Mouse (Mus musculus) spleen, adult 2 months (tissue): Measurements from ENCODE around the gene Neb. TPM values are rescaled to one million over a fixed set of nuclear protein-coding genes. Genes with fewer than 3 reads are reported as not detected.

Experiments
- DNase-seq, 2 experiments: peaks; one replicate each; pipeline versions ENCODE4 v3.0.0 to v3.0.0-alpha.2; 2012 to 2021; ENCODE audit warnings: low spot score in 2 of 2, low read depth in 1 of 2
- H3K27ac ChIP-seq: fragments of 200-500 bp; 2 replicates; pipeline ENCODE4 v1.5.1; 2012; ENCODE audit warnings: low read length, inconsistent platforms; ENCODE audit not compliant: insufficient read depth
- H3K27me3 ChIP-seq: fragments of 200-500 bp; 2 replicates; pipeline ENCODE4 v1.6.1; 2012; ENCODE audit warnings: mild to moderate bottlenecking, moderate library complexity, low read length, inconsistent platforms; ENCODE audit not compliant: control insufficient read depth, insufficient read depth
- H3K36me3 ChIP-seq: fragments of 200-500 bp; 2 replicates; pipeline ENCODE4 v1.6.1; 2012; ENCODE audit warnings: mild to moderate bottlenecking, low read length, inconsistent platforms; ENCODE audit not compliant: control insufficient read depth, insufficient read depth
- H3K4me1 ChIP-seq: fragments of 200-500 bp; 2 replicates; pipeline ENCODE4 v1.6.1; 2011; ENCODE audit warnings: inconsistent platforms; ENCODE audit not compliant: control insufficient read depth, insufficient read depth, insufficient read length
- H3K4me3 ChIP-seq: fragments of 200-500 bp; 2 replicates; pipeline ENCODE4 v1.5.1; 2011; ENCODE audit warnings: mild to moderate bottlenecking, inconsistent platforms; ENCODE audit not compliant: insufficient read depth, insufficient read length; ENCODE audit errors: extremely low read depth
- CTCF ChIP-seq: fragments of 200-500 bp; IDR thresholded peaks from 2 replicates; pipeline ENCODE4 v1.5.1; 2011; ENCODE audit warnings: mild to moderate bottlenecking, inconsistent platforms; ENCODE audit not compliant: insufficient read depth, insufficient read length, insufficient replicate concordance; ENCODE audit errors: extremely low read depth
- POLR2A ChIP-seq: fragments of 200-500 bp; IDR thresholded peaks from 2 replicates; pipeline ENCODE4 v1.6.1; 2011; ENCODE audit warnings: low read depth, low read length, inconsistent platforms
- WGBS: fragments of 180-500 bp; shearing (Covaris S2); methylation state at CpG from one replicate; pipeline ENCODE4 v1.1.7; 2018; 5-methylcytosine and 5-hydroxymethylcytosine counted together
- polyA plus RNA-seq: library from polyadenylated mRNA; depleted of rRNA; stranded (reverse); fragments of >200 nt; gene quantifications from 2 replicates; pipeline ENCODE4 v1.2.3, GENCODE M21; 2012; rRNA removed

The Neb gene
- polyA plus RNA-seq, result 0.33 and 0.44 TPM in 2 replicates

- Histone ChIP-seq H3K27ac (no peak within 1 kb of the TSS), H3K4me3 (no peak within 1 kb of the TSS)
These were observed at the start of gene Neb for GRCm38 (mm10) chr2:52378448-52378804. TSS of gene Neb (minus strand) at chr2:52378474.

GRCm38 (mm10) chr2:52427383-52427782, 49.1 kb upstream of the Neb start:
- Histone ChIP-seq H3K36me3 (no peaks in the 10 kb centered on the region; the same call in 1 of the 2 replicates), H3K27me3 (no peaks in the 10 kb centered on the region), H3K4me3 (no peak overlapping the region), H3K4me1 (peaks cover 5% of the 10 kb centered on the region; the same call in 1 of the 2 replicates), H3K27ac (no peak overlapping the region)
- no peak for DNase-seq
- TF ChIP-seq CTCF, result no peak
- TF ChIP-seq POLR2A, result no peak
- WGBS, result 94% methylated on average over 3 of the region's 3 CpGs

More at GRCm38 (mm10) chr2:52378448-52378804, at the start of gene Neb:
- TF ChIP-seq CTCF (no peak), POLR2A (no peak)
- no peak for DNase-seq
- Histone ChIP-seq H3K36me3 (no peaks in the 10 kb centered on the region), H3K4me1 (no peaks in the 10 kb centered on the region), H3K27me3 (no peaks in the 10 kb centered on the region)
- 51% methylated on average over 7 of the region's 7 CpGs for WGBS

GRCm38 (mm10) chr2:52426041-52426440, 47.8 kb upstream of the Neb start:
- Histone ChIP-seq H3K4me1 (peaks cover 12% of the 10 kb centered on the region; the same call in 1 of the 2 replicates), H3K27me3 (no peaks in the 10 kb centered on the region), H3K27ac (no peak overlapping the region), H3K4me3 (no peak overlapping the region), H3K36me3 (no peaks in the 10 kb centered on the region)
- TF ChIP-seq POLR2A, result no peak
- TF ChIP-seq CTCF, result no peak
- no peak for DNase-seq
- 91% methylated on average over 3 of the region's 3 CpGs for WGBS

GRCm38 (mm10) chr2:52425523-52425795, 47.2 kb upstream of the Neb start:
- 28% methylated on average over 10 of the region's 10 CpGs for WGBS

GRCm38 (mm10) chr2:52424747-52425522, 46.7 kb upstream of the Neb start, which contains the start of gene Arl5a:
TSS of gene Arl5a (minus strand) at chr2:52424901.
- peak; percentile 76 to 94 for DNase-seq
- Histone ChIP-seq H3K27me3 (no peaks in the 10 kb centered on the region), H3K27ac (peak within 1 kb of the TSS; percentile 80), H3K36me3 (no peaks in the 10 kb centered on the region), H3K4me3 (peak within 1 kb of the TSS; percentile 71), H3K4me1 (peaks cover 13% of the 10 kb centered on the region; the same call in 1 of the 2 replicates)
- under 1% methylated on average over 51 of the region's 57 CpGs for WGBS
- TF ChIP-seq CTCF, result no peak
- TF ChIP-seq POLR2A, result peak; percentile 36

More at GRCm38 (mm10) chr2:52425523-52425795, 47.2 kb upstream of the Neb start:
- Histone ChIP-seq H3K4me3 (peak overlapping the region; percentile 64), H3K4me1 (peaks cover 13% of the 10 kb centered on the region; the same call in 1 of the 2 replicates), H3K36me3 (no peaks in the 10 kb centered on the region), H3K27ac (0 out of 2 replicates have a peak overlapping the region, but pooled peaks have one; percentile 37), H3K27me3 (no peaks in the 10 kb centered on the region)
- no peak for DNase-seq
- TF ChIP-seq CTCF, result no peak
- no peak for TF ChIP-seq POLR2A

- TF ChIP-seq CTCF (no peak), POLR2A (no peak)
- under 1% methylated on average over 41 of the region's 42 CpGs for WGBS
These were observed 46.0 kb upstream of the Neb start for GRCm38 (mm10) chr2:52424248-52424728.

GRCm38 (mm10) chr2:52423611-52424247, 45.5 kb upstream of the Neb start:
- DNase-seq, result no peak
- Histone ChIP-seq H3K4me1 (peaks cover 18% of the 10 kb centered on the region; the same call in 1 of the 2 replicates), H3K27me3 (no peaks in the 10 kb centered on the region), H3K27ac (no peak overlapping the region; the same call in 1 of the 2 replicates), H3K36me3 (no peaks in the 10 kb centered on the region), H3K4me3 (peak overlapping the region; percentile 71)
- TF ChIP-seq POLR2A (no peak), CTCF (no peak)
- WGBS, result 6% methylated on average over 16 of the region's 16 CpGs

More at GRCm38 (mm10) chr2:52424248-52424728, 46.0 kb upstream of the Neb start:
- H3K4me1 ChIP-seq, result peaks cover 16% of the 10 kb centered on the region; the same call in 1 of the 2 replicates
- H3K36me3 ChIP-seq, result no peaks in the 10 kb centered on the region
- DNase-seq, result peak in 1 of 2 experiments; percentile 44
- peak overlapping the region; percentile 71 for H3K4me3 ChIP-seq
- no peaks in the 10 kb centered on the region for H3K27me3 ChIP-seq
- H3K27ac ChIP-seq, result peak overlapping the region; percentile 80
